Mouse (Mus musculus) fat pad, adult 2 months (tissue): ENCODE results near the gene Sae1.

Experiments used
- DNase-seq: peaks from one replicate; pipeline ENCODE4 v3.0.0-alpha.2; 2011; ENCODE audit warnings: low read depth, low spot score; ENCODE audit errors: extremely low read depth

The Sae1 gene

GRCm38 (mm10) chr7:16284904-16285303, 102.7 kb downstream of the Sae1 start:
- DNase-seq = no peak

- DNase-seq = no peak
Measured at GRCm38 (mm10) chr7:16284001-16284400, 103.6 kb downstream of the Sae1 start.

- DNase-seq = no peak
Measured at GRCm38 (mm10) chr7:16282334-16282733, 105.3 kb downstream of the Sae1 start.

GRCm38 (mm10) chr7:16280721-16281120, 106.9 kb downstream of the Sae1 start:
- DNase-seq = no peak

GRCm38 (mm10) chr7:16274922-16275890, 112.4 kb downstream of the Sae1 start:
- no peak for DNase-seq

GRCm38 (mm10) chr7:16273766-16274140, 113.9 kb downstream of the Sae1 start:
- DNase-seq = no peak

- DNase-seq = no peak
Measured at GRCm38 (mm10) chr7:16273081-16273765, 114.4 kb downstream of the Sae1 start, which contains the start of gene Inafm1. Inafm1 (minus strand) TSS chr7:16273617.

GRCm38 (mm10) chr7:16272681-16273080, 114.9 kb downstream of the Sae1 start:
- DNase-seq = no peak

- DNase-seq = no peak
Measured at GRCm38 (mm10) chr7:16271139-16271538, 116.5 kb downstream of the Sae1 start.
